In the genomic region with DNA sequence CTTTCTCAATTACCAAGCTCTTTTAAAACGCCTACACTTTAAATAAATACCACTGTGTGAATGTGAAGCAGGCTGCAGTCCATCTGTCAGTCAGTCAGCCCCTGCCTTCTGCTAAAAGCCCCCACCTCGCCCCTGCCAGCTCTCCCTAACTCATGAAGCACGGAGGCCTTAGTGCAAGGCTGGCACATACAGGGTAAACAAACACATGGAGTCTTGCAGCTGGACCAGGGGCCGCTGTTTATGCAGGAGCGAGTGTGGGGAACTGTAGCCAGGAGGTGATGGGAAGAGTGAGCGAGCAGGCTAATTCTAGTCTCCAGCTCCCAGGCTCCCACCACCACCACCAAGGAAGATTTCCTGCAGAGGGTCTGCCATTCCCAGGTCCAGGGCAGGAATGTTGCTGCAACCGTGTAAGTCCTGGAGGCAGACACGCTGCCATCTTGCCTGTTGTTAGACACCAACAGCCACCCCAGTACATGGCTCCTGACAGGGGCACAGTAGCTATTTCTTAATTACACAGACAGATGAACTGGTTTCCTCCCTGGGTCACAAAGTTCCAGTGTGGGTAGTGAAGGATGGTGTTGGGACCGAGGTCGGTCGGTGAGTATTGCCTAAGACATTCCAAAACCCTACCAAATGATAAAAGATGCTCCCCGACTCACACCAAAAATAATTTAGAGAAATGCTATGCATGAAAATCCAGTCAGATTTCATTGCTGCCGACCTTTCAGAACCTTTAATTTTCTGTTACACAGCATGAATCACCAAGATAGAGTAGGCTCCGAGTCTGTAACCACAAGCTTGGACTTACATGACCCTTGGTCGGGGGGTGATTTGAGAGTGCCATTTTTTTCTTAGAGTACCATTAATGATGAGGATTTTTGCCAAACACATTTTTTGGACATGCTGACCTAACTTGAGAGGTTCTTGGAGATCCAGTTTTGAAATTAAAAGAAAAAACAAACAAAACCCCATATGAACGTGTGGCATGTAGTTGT, we compare ENCODE assay signal across 10 mouse cellular contexts. TPM values are rescaled to one million over a fixed set of nuclear protein-coding genes. Genes with fewer than 3 reads are reported as not detected.
DNase-seq lines count a peak whose midpoint lies in the region; ATAC-seq and TF ChIP-seq lines count a peak whose summit lies in the region.
"Had no signal": no experiment of that assay in that cellular context is flagged by ENCODE, and none has a peak within 500 bp of the region (broad histone marks: within the 10 kb centered on the region; RNA-seq: fewer than 3 reads in every experiment).

No protein-coding gene starts in this region.

- no peaks in the 10 kb centered on the region for H3K36me3 ChIP-seq in heart, embryonic 13.5 days
- H3K36me3 ChIP-seq in heart, embryonic 11.5 days (ENCODE audit: control insufficient read depth, insufficient read depth, low read length) = no peaks in the 10 kb centered on the region
- H3K36me3 ChIP-seq in midbrain, embryonic 13.5 days = no peaks in the 10 kb centered on the region
- H3K36me3 ChIP-seq in thymus, adult 2 months (ENCODE audit: control insufficient read depth, insufficient read depth, low read length) = no peaks in the 10 kb centered on the region
- H3K36me3 ChIP-seq: G1E had no signal

- H3K4me2 ChIP-seq in heart, embryonic 13.5 days = no peak overlapping the region
- H3K4me2 ChIP-seq in heart, embryonic 11.5 days = no peak overlapping the region
- H3K4me2 ChIP-seq in midbrain, embryonic 13.5 days (replicated peaks) = peak overlapping the region; percentile 36

- WGBS in heart, embryonic 13.5 days = 50% methylated on average over 16 of the region's 16 CpGs
- WGBS in heart, embryonic 11.5 days (ENCODE audit: insufficient replicate concordance) = 54% methylated on average over 16 of the region's 16 CpGs
- WGBS in midbrain, embryonic 13.5 days = 45% methylated on average over 16 of the region's 16 CpGs
- WGBS in thymus, adult 2 months = 84% methylated on average over 16 of the region's 16 CpGs

- no peak overlapping the region for H3K27ac ChIP-seq in heart, embryonic 13.5 days (replicated peaks)
- H3K27ac ChIP-seq in heart, embryonic 11.5 days (ENCODE audit: low read depth, low read length) = no peak overlapping the region
- peak overlapping the region; percentile 81 for H3K27ac ChIP-seq in midbrain, embryonic 13.5 days
- H3K27ac ChIP-seq in thymus, adult 2 months (ENCODE audit: control insufficient read depth, insufficient read depth, low read length) = no peak overlapping the region
- H3K27ac ChIP-seq: macrophage had no signal

- TF ChIP-seq CTCF in brain, embryonic 14.5 days (IDR thresholded peaks at IDR 0.05; ENCODE audit: borderline replicate concordance, extremely low read depth, insufficient read depth, insufficient read length) = no peak
- no peak for TF ChIP-seq CTCF in thymus, adult 2 months (IDR thresholded peaks at IDR 0.05; ENCODE audit: borderline replicate concordance, control insufficient read depth, extremely low read depth, insufficient read depth, low read length, poor library complexity)

- no peak for TF ChIP-seq POLR2A in brain, embryonic 14.5 days (IDR thresholded peaks at IDR 0.05; ENCODE audit: borderline replicate concordance, extremely low read depth, insufficient read depth, insufficient read length, poor library complexity, severe bottlenecking)
- TF ChIP-seq POLR2A in thymus, adult 2 months (IDR thresholded peaks at IDR 0.05; ENCODE audit: control insufficient read depth, extremely low read depth, insufficient read depth, low read length, poor library complexity) = no peak

- 0 out of 2 replicates have a peak overlapping the region, but pooled peaks have one; percentile 11 for H3K9ac ChIP-seq in heart, embryonic 13.5 days
- H3K9ac ChIP-seq in heart, embryonic 11.5 days (ENCODE audit: low read depth, low read length) = no peak overlapping the region
- peak overlapping the region; percentile 41; the same call in 1 of the 2 replicates for H3K9ac ChIP-seq in midbrain, embryonic 13.5 days (replicated peaks)

- peaks cover 58% of the 10 kb centered on the region for H3K4me1 ChIP-seq in heart, embryonic 13.5 days
- H3K4me1 ChIP-seq in heart, embryonic 11.5 days (ENCODE audit: control insufficient read depth, insufficient read depth, low read length) = peaks cover 14% of the 10 kb centered on the region
- peaks cover 92% of the 10 kb centered on the region for H3K4me1 ChIP-seq in midbrain, embryonic 13.5 days (replicated peaks)
- no peaks in the 10 kb centered on the region for H3K4me1 ChIP-seq in thymus, adult 2 months (replicated peaks; ENCODE audit: control insufficient read depth, insufficient read depth, low read length)

- no peak for ATAC-seq in heart, embryonic 13.5 days (ENCODE audit: extremely low read depth, insufficient number of reproducible peaks, low FRiP score, low TSS enrichment)
- ATAC-seq in heart, embryonic 11.5 days (replicated peaks; ENCODE audit: insufficient number of reproducible peaks, low FRiP score, low TSS enrichment) = no peak
- peak; percentile 51 for ATAC-seq in granulocyte monocyte progenitor cell, adult 5-6 weeks (replicated peaks; ENCODE audit: poor library complexity, severe bottlenecking)
- peak; percentile 46 for ATAC-seq in midbrain, embryonic 13.5 days

- no peaks in the 10 kb centered on the region for H3K9me3 ChIP-seq in heart, embryonic 13.5 days
- no peaks in the 10 kb centered on the region for H3K9me3 ChIP-seq in heart, embryonic 11.5 days (replicated peaks; ENCODE audit: control insufficient read depth, low read length)
- no peaks in the 10 kb centered on the region for H3K9me3 ChIP-seq in midbrain, embryonic 13.5 days
- H3K9me3 ChIP-seq: G1E had no signal

- no peaks in the 10 kb centered on the region for H3K27me3 ChIP-seq in heart, embryonic 13.5 days (replicated peaks)
- no peaks in the 10 kb centered on the region for H3K27me3 ChIP-seq in heart, embryonic 11.5 days (ENCODE audit: control insufficient read depth, insufficient read depth, low read length)
- H3K27me3 ChIP-seq in midbrain, embryonic 13.5 days = no peaks in the 10 kb centered on the region
- no peaks in the 10 kb centered on the region for H3K27me3 ChIP-seq in thymus, adult 2 months (ENCODE audit: control insufficient read depth, insufficient read depth, low read length)

- no peak overlapping the region for H3K4me3 ChIP-seq in heart, embryonic 13.5 days
- H3K4me3 ChIP-seq in heart, embryonic 11.5 days (ENCODE audit: low read depth, low read length) = no peak overlapping the region
- H3K4me3 ChIP-seq in midbrain, embryonic 13.5 days (replicated peaks) = no peak overlapping the region
- no peak overlapping the region for H3K4me3 ChIP-seq in thymus, adult 2 months (ENCODE audit: control insufficient read depth, insufficient read depth, low read length)

- peak; percentile 91 for DNase-seq in brain, embryonic 14.5 days (ENCODE audit: low read depth)
- no peak for DNase-seq in left cerebral cortex, adult 8-10 months (ENCODE audit: low spot score in 2 of 2)
- no peak for DNase-seq in thymus, adult 2 months
- no peak for DNase-seq in kidney, adult 18-20 months

RNA-seq across cellular contexts. Expression of gene Boc, which starts 20.0 kb away (rescaled TPM):
- 7.8 and 10.0 TPM in 2 replicates for polyA plus RNA-seq in heart, embryonic 13.5 days (2015; fragmentation: Nextera tagmentation; extraction: Ambion mirVana)
- polyA plus RNA-seq in heart, embryonic 11.5 days (2014; fragmentation: Nextera tagmentation; extraction: Ambion mirVana) = 8.7 and 8.9 TPM in 2 replicates
- 20.2 and 20.5 TPM in 2 replicates for polyA plus RNA-seq in brain, embryonic 14.5 days (2012; rRNA removed)
- total RNA-seq in granulocyte monocyte progenitor cell, adult 5-6 weeks (2014; fragmentation: Nextera tagmentation) = 0.30 TPM in 1 of 2 replicates, not detected in the other
- total RNA-seq in granulocyte monocyte progenitor cell, adult 5-6 weeks (2017) = 0.05 and 0.47 TPM in 2 replicates
- polyA plus RNA-seq in midbrain, embryonic 13.5 days (2015; fragmentation: Nextera tagmentation; extraction: Ambion mirVana) = 22.5 and 27.3 TPM in 2 replicates
- 10 to 100 TPM; 13.9 to 16.8 (median 15.3) TPM for total RNA-seq in left cerebral cortex, adult 8-10 months (2022)
- 13.1 and 14.6 TPM in 2 replicates for polyA plus RNA-seq in thymus, adult 2 months (2012; rRNA removed)
- total RNA-seq: G1E had no signal
- polyA plus RNA-seq: G1E had no signal

Comparison
In these comparisons a context has a peak if more than half of its experiments do, and no peak if none do; other contexts are left out.
1. ATAC-seq: peak in granulocyte monocyte progenitor cell, adult 5-6 weeks (single experiment) and midbrain, embryonic 13.5 days (single experiment); none in heart, embryonic 13.5 days (single experiment) and heart, embryonic 11.5 days (single experiment).